Mouse (Mus musculus) heart, postnatal 25 days (tissue): Measurements from ENCODE around the gene Magi1. TPM values are rescaled to one million over a fixed set of nuclear protein-coding genes. Genes with fewer than 3 reads are reported as not detected.

Experiments
- DNase-seq: peaks from one replicate; pipeline ENCODE4 v3.0.0; 2022; ENCODE audit warnings: low spot score
- intact Hi-C: fragments of 180-260 bp; cut with DNase I; formaldehyde crosslinking; loops from one replicate; pipeline ENCODE4 v1.15.1; 2025
- total RNA-seq, 2 experiments: library from RNA; stranded (reverse); gene quantifications; 2 replicates each; pipeline ENCODE4 v1.2.3; 2021

Magi1 gene
- total RNA-seq, 2 experiments from 2014 or later: 15.9 to 18.1 TPM

DNA sequence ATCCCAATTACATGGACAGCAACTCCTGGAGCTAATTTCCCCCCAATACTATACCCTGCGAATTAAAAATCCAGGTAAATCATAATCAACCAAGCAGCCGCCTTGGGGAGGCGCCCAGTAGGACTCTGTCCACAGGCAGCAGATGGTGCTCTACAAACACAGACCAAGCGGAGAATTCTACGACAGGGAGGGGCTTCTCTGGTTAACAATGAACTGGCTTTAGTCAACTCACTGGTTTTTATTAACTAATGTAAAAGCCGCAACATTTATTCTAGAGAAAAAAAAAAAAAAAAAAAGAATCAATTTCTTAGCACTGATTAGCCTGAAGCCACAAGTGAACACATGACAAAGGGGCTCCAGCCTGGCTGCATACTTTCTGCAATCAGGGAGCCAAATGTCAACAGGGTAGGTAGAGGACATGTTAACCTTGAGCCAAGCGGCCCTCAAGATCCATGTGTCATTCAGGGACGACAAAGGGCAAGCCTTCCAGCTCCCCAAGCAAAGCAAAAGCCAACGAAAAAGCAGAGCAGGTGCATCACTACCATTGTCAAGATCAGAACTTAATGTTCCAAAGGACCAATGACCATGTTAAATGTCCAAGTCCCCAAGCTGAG is 114.0 kb downstream of the Magi1 start:
- intact Hi-C loops: no loop called here
- DNase-seq: no peak

DNA sequence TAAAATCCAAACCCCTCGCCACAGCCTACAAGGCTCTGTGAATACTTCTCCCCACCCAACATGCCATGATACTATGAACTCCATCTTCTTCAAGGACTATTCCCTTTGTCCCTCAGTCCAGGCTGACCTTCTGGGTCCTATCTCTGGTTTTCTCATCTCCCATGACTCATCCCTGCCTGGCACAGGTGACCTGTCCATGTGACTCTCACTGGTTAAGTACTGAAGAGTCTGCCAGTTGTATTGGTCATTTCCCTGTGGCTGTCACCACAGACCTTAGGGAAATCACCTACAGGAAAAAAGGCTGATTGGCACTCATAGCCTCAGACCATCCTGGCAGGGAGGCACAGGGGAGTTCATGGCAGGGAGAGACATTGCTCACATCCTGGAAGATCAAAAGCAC is 117.8 kb downstream of the Magi1 start:
- intact Hi-C loops: no loop called here
- no peak for DNase-seq

DNA sequence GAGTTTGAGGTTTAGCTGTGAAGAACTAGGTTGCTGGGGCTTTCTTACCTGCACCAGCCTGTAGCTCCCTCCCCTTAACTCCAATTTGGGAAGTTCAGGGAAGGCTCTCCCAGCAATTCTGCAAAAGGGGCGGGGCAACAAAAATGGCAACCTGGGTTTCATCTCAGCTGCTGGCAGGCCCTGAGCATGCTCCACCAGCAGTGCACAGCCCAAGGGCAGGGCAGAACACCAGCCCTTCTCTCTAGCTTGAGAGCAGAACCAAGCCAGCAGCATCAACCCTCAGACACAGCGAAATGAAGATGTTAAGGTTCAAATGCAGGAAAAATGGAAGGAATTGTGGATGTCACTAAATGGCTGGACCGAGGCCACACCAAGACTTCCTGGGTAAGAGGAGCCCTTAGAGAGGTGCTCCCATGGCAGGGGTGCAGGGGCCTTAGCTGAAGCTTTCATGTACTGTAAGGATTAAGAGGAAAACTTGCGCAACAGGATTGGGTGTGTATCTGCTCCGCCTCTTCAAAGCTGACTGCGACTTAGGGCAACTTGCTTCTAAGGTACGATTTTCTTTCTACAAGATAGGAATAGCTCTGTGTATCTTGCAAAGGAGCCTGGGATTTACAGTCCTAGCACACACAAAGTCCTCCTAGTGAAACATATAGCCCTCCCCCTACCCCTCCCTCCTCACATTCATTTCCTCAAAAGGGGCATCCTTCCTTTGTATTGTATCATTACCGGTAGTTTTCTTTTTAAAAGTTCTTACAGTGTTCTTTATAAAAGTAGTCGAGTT is 118.8 kb downstream of the Magi1 start:
- no peak for DNase-seq
- intact Hi-C loops: no loop called here

DNA sequence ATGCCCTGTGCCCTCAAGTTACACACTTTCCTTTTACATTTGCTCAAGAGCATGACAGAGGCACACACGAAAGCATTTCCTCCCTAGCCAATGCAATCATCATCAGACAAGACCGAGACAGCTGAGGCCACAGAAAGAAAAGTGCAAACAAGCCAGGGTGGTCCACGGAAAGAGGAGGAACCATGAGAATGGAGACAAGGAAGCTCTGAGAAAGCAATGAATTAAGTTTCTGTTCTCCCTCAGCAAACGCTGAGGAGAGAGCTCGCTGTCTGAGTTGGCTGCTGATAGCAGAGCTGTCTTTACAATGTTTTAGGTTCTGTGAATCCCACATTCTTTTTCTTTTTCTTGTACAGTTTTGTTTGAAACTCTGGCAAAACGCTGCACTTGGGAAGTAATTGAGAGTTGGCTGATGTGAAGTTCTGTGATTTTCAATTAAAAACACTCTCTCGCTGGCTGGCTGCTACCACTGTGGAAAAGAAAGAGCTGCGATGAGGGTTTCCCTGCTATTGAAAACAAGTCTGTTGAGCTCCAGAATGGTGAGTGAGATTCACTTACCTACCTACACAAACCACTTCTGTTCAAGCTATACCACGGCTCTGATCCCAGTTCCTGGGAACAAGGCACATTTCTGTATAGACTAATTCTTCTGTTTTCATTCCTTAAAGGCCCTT is 120.3 kb downstream of the Magi1 start:
- intact Hi-C loops: no loop called here
- no peak for DNase-seq

DNA sequence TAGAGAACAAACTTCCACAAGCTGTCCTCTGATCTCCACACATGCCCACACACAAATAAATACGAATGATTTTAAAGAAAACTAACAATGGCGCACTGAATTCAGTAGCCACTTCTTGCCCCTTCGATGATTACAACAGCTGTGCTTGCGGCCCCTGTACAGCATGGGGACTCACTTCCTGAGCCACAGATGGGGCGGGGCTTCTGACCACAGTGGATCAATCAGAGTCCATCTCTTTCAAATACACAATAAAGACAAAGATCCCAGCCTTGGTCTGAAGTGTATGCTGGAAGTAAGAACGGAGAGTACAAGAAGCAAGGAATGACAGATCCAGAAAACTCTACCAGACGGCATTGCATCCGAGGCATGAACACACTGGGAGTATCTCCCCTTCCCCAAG is 120.8 kb downstream of the Magi1 start:
- no peak for DNase-seq
- intact Hi-C loops: no loop called here

- no peak for DNase-seq
- intact Hi-C loops: no loop called here
Observed at GRCm38 (mm10) chr6:94159256-94159655, 124.5 kb downstream of the Magi1 start.

DNA sequence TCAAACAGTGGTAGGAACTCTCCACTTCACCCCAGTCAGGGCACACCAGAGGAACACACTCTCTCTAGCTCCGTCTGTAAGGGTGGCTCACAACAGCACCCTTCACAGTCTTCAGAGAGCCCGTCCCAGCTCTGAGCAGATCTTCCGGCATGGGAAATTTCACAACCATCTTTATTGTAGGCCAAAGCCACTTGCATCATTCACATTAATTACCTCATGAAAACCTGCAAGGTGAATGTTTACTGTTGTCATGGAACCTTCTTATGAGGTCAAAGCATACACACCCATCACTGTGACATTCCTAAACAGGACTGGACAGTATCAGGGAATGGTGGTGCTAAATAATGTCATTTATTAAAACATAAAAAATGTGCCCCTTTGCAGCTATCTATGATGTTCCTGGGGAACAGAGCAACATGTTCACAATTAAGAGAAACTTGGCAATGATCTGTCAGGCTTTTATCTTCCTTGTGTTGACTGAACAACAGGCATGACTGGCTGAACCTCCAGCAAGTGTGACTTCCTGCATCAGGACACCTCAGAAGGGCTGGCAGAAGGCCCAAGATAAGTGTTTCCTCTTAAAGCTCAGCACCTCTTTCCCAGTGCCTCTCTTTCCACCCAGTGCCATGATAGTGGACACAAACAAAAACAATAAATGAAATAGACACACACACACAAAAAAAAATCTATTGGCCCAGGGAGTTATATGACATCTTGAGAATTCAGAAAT is 125.4 kb downstream of the Magi1 start:
- no peak for DNase-seq
- intact Hi-C loops: no loop called here

DNA sequence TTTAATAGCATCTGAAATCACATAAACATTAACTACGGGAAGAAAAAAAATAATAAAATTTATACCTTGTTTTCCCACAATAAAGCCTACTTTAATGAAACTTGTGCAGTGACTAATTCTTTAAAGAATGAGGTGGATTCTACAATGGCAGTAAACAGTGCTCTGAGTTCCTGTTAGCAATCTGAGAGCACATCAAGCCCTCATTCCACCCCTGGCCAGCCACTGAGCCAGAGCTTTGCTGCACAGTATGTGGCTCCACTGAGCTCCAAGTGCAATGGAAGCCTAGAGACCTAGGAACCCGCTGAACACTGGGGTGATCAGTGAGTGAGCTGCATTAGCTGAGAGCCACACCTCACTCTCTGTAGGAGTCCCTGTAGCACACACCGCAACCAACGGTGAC is 127.7 kb downstream of the Magi1 start:
- intact Hi-C loops: no loop called here
- DNase-seq: no peak

DNA sequence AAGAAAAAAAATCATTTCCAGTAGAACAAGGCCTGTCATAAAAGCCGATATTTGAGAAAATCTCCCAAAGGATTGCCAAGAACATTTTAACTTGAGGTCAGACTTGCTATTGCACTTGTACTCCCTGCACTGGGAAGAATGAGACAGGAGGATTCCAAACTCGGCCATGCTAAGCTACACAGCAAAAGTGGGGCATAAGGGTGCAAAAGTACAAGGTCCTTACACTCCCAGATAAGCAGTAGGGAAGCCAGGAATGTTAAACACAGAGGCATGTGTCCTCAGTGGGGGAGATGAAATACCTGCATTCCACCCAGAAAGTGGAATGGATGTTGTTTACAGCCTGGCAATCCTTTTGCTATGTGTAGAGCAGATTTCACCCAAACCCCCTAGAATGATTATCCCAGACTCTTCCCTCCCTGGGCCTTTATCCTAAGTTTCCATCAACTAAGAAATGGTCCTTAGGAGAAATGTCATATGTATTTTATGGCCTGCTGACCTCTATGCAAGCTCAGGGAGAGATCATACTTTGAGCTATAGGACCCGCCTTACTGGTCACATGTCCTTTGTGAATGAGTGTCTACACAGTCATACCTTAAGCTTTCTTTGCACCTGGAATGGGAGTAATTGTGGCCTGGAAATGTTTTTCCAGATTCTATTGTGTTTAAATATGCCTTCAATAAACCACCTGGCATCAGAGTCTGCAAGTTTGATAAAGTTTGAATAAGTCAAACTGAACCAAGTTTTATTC is 128.7 kb downstream of the Magi1 start:
- no peak for DNase-seq
- intact Hi-C loops: no loop called here

GRCm38 (mm10) chr6:94152881-94153280 is 130.8 kb downstream of the Magi1 start:
- intact Hi-C loops: no loop called here
- no peak for DNase-seq

DNA sequence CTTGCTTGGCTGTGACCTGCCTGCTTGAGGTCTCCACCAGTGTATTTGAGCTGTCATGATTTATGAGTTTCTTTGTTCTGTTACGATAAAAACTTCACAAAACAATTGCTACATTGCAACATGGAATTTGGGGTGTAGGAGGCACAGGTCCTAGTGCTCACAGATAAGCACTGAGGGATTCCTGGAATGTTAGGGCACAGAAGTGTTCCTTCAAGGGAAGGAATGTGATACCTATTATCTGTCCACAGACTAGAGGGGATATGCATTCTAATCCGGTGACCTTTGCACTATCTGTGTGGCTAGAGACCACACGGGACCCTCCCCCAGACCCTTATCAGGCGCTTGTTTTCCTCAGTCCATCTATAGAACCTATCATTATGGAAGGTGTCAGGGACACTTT is 132.8 kb downstream of the Magi1 start:
- intact Hi-C loops: no loop called here
- no peak for DNase-seq

GRCm38 (mm10) chr6:94149800-94150199 is 133.9 kb downstream of the Magi1 start:
- intact Hi-C loops: loop anchor here (5.0 kb wide), 1 partner anchor 33 kb away; no protein-coding TSS in a partner anchor
- DNase-seq: no peak

DNA sequence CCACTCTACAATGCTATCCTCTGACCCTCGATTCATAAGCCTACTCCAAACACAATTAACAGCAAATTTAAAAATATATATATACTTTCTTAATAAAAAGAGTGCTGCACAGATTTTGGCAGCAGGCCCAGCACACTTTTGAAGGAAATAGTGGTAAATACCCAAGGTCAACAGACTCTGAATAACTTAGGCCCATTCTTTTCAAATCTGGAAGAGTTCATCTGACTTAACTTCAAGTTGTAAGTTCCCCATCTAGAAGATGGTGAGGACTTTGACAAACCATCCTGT is 137.6 kb downstream of the Magi1 start:
- DNase-seq: no peak
- intact Hi-C loops: loop anchor here (5.0 kb wide), 1 partner anchor 36 kb away; no protein-coding TSS in a partner anchor

GRCm38 (mm10) chr6:94145430-94146205 is 138.1 kb downstream of the Magi1 start:
- intact Hi-C loops: loop anchor here (5.0 kb wide), 1 partner anchor 37 kb away; no protein-coding TSS in a partner anchor

GRCm38 (mm10) chr6:94142493-94142892 is 141.2 kb downstream of the Magi1 start:
- intact Hi-C loops: loop anchor here (2.0 to 5.0 kb wide), 3 partner anchors 140 to 260 kb away; partner anchors contain the start of gene Magi1
- no peak for DNase-seq

More at GRCm38 (mm10) chr6:94145430-94146205, 138.1 kb downstream of the Magi1 start:
- DNase-seq: peak; percentile 63

DNA sequence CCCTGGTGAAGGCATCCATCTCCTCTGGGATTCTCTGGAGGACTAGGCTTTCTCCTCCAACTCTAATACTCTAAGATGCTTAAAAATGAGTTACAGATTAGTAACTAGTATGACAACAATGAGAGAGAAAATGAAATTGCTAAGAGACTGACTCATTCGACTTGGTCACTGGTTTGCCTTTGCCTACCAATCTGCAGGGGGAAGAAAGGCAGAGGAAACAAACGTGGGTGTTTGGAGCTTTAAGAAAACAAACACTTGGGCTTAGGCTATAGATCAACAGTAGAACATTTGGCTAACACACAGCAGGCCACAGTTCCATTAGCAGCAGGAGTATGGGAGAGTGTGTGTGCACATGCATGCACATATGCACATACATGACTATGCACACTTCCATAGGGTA is 142.2 kb downstream of the Magi1 start:
- intact Hi-C loops: loop anchor here (2.0 to 5.0 kb wide), 3 partner anchors 61 to 261 kb away; no protein-coding TSS in a partner anchor
- DNase-seq: no peak

DNA sequence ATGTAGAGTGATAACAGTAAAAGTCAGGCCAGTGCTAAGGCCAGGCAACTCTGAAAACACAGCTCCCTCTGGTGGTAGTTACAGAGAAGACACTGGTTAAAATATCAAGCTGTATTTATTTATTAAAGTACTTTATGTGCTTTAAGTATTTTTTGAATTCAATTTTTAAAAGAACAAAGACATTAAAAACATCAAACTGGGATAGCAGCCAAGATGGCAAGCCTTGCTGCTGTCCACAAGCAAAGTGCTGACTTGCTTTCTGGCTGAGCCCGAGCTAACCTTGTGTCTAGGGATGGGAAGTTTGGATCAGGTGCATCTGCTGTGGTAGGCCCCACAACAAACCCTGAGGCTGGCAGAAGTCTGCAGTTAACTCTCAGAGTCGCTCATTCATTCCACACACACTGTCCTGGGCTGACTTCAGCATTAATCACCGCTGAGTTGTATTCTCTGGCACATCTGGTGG is 143.7 kb downstream of the Magi1 start:
- DNase-seq: no peak

GRCm38 (mm10) chr6:94136693-94137092 is 147.0 kb downstream of the Magi1 start:
- no peak for DNase-seq
- intact Hi-C loops: no loop called here

More for the DNA sequence above, 143.7 kb downstream of the Magi1 start:
- intact Hi-C loops: loop anchor here (2.0 to 5.0 kb wide), 4 partner anchors 15 to 262 kb away; no protein-coding TSS in a partner anchor

GRCm38 (mm10) chr6:94134159-94134558 is 149.6 kb downstream of the Magi1 start:
- no peak for DNase-seq

More at GRCm38 (mm10) chr6:94134159-94134558, 149.6 kb downstream of the Magi1 start:
- intact Hi-C loops: no loop called here
